Mouse (Mus musculus): ENCODE results near the gene 6030468B19Rik. TPM values are rescaled to one million over a fixed set of nuclear protein-coding genes. Genes with fewer than 3 reads are reported as not detected.

Gene 6030468B19Rik
- polyA plus RNA-seq, 1 experiment, result not detected

DNA sequence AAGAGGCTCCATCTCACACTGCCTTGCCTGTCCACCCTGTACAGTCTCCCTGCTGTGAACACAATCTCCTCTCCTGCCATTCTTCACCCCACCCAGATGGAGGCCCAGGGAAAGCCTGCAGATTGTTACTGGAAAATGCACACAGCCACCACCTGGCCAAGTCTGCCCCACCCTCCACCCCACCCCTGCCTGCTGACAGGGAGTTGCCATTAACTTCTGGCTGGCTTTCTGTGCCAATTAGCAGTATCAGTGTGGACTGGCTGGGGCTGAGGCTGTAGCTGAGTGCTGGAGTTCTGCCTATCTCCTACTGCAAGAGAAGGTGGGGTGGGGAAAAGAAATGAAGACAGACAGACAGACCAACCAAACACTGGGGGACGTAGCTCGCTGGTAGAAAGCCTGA, 41.1 kb downstream of the 6030468B19Rik start:
- H3K27ac ChIP-seq (ENCODE audit: insufficient read depth, low read depth, low read length), result no peak overlapping the region
- 96% methylated on average over 2 of the region's 2 CpGs for WGBS
- TF ChIP-seq CTCF (IDR thresholded peaks at IDR 0.05; ENCODE audit: insufficient read depth, low read depth, low read length) (no peak), POLR2A (IDR thresholded peaks at IDR 0.05; ENCODE audit: insufficient read depth, low read depth, low read length) (no peak)
- H3K4me3 ChIP-seq (ENCODE audit: insufficient read depth, low read depth, low read length), result no peak overlapping the region
- peaks cover 4% of the 10 kb centered on the region for H3K4me1 ChIP-seq (ENCODE audit: control insufficient read depth, insufficient read depth, low read length)

GRCm38 (mm10) chr11:117839021-117839420, 41.6 kb downstream of the 6030468B19Rik start:
- TF ChIP-seq CTCF (IDR thresholded peaks at IDR 0.05; ENCODE audit: insufficient read depth, low read depth, low read length), result no peak
- TF ChIP-seq POLR2A (IDR thresholded peaks at IDR 0.05; ENCODE audit: insufficient read depth, low read depth, low read length), result no peak

DNA sequence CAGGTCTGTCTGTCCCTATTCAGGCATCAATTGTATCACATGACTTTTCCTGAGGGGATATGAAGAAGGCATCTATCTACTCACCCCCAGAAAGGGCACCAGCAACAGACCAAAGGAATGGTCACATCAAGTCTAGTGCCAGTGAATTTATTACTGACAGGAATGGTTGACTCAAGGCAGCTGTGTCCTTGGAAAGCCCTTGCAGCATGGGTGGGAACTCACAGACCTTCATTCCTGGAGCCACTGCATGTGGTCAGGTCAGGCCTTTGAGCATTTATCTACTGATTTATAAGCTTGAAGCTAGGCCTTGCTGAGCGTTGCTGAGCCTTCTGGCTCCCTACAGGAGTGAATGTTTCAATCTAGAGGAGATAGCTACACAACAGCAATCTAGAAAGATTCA, 43.5 kb downstream of the 6030468B19Rik start:
- WGBS, result 71% methylated on average over 1 of the region's 1 CpGs
- no peak overlapping the region for H3K4me3 ChIP-seq (ENCODE audit: insufficient read depth, low read depth, low read length)
- H3K4me1 ChIP-seq (ENCODE audit: control insufficient read depth, insufficient read depth, low read length), result peaks cover 4% of the 10 kb centered on the region
- H3K27ac ChIP-seq (ENCODE audit: insufficient read depth, low read depth, low read length), result no peak overlapping the region
- TF ChIP-seq CTCF (IDR thresholded peaks at IDR 0.05; ENCODE audit: insufficient read depth, low read depth, low read length) (no peak), POLR2A (IDR thresholded peaks at IDR 0.05; ENCODE audit: insufficient read depth, low read depth, low read length) (no peak)

More at GRCm38 (mm10) chr11:117839021-117839420, 41.6 kb downstream of the 6030468B19Rik start:
- H3K27ac ChIP-seq (ENCODE audit: insufficient read depth, low read depth, low read length), result no peak overlapping the region
- WGBS, result 96% methylated on average over 1 of the region's 1 CpGs
- H3K4me3 ChIP-seq (ENCODE audit: insufficient read depth, low read depth, low read length), result no peak overlapping the region
- H3K4me1 ChIP-seq (ENCODE audit: control insufficient read depth, insufficient read depth, low read length), result peaks cover 4% of the 10 kb centered on the region

DNA sequence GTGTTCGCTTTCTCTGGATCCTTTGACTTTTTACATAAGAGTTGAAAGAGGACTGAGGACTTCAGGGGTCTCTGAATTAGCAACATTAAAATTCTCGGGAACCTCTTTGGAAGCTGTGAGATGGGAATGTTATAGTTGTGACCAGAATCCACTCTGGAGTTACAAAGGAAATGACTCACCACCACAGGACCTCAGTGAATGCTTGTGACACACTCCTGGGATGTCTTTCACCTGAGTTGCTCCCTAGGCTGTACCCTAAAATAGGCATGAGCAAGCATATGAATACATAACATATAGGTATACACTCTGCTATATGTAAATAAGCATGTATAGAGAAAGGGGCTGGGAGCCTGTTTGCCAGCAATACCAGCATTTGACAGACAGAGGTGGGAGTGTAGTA, 46.0 kb downstream of the 6030468B19Rik start:
- Histone ChIP-seq H3K4me3 (ENCODE audit: insufficient read depth, low read depth, low read length) (no peak overlapping the region), H3K27ac (ENCODE audit: insufficient read depth, low read depth, low read length) (no peak overlapping the region), H3K4me1 (ENCODE audit: control insufficient read depth, insufficient read depth, low read length) (peaks cover 7% of the 10 kb centered on the region; the same call in 1 of the 2 replicates)
- no peak for TF ChIP-seq POLR2A (IDR thresholded peaks at IDR 0.05; ENCODE audit: insufficient read depth, low read depth, low read length)
- TF ChIP-seq CTCF (IDR thresholded peaks at IDR 0.05; ENCODE audit: insufficient read depth, low read depth, low read length), result no peak
- WGBS, result 85% methylated on average over 2 of the region's 2 CpGs

DNA sequence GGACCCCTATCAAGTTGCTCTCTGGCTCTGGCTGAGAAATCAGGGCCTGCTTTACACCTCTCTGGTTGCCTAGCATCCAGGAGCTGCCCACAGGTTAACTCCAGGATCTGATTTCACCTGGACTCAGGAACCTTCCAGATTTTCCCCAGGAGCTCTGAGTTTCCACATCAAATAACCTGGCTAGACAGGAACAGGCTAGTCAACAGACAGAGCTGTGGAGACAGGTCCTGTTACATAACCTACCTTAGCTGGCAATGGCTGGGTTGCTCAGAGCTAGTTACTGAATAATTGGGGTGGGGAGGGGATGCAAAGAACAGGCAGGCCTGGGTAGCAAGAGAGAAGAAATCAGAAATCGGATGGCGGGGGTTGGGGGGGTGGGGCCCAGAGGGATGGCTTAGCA, 47.5 kb downstream of the 6030468B19Rik start:
- H3K27ac ChIP-seq (ENCODE audit: insufficient read depth, low read depth, low read length), result no peak overlapping the region
- WGBS, result 81% methylated on average over 2 of the region's 2 CpGs
- peaks cover 13% of the 10 kb centered on the region for H3K4me1 ChIP-seq (ENCODE audit: control insufficient read depth, insufficient read depth, low read length)
- H3K4me3 ChIP-seq (ENCODE audit: insufficient read depth, low read depth, low read length), result no peak overlapping the region
- no peak for TF ChIP-seq POLR2A (IDR thresholded peaks at IDR 0.05; ENCODE audit: insufficient read depth, low read depth, low read length)
- no peak for TF ChIP-seq CTCF (IDR thresholded peaks at IDR 0.05; ENCODE audit: insufficient read depth, low read depth, low read length)

GRCm38 (mm10) chr11:117845651-117846050, 48.2 kb downstream of the 6030468B19Rik start:
- 80% methylated on average over 2 of the region's 2 CpGs for WGBS
- TF ChIP-seq CTCF (IDR thresholded peaks at IDR 0.05; ENCODE audit: insufficient read depth, low read depth, low read length) (no peak), POLR2A (IDR thresholded peaks at IDR 0.05; ENCODE audit: insufficient read depth, low read depth, low read length) (no peak)
- Histone ChIP-seq H3K4me1 (ENCODE audit: control insufficient read depth, insufficient read depth, low read length) (peaks cover 13% of the 10 kb centered on the region), H3K4me3 (ENCODE audit: insufficient read depth, low read depth, low read length) (no peak overlapping the region), H3K27ac (ENCODE audit: insufficient read depth, low read depth, low read length) (no peak overlapping the region)

DNA sequence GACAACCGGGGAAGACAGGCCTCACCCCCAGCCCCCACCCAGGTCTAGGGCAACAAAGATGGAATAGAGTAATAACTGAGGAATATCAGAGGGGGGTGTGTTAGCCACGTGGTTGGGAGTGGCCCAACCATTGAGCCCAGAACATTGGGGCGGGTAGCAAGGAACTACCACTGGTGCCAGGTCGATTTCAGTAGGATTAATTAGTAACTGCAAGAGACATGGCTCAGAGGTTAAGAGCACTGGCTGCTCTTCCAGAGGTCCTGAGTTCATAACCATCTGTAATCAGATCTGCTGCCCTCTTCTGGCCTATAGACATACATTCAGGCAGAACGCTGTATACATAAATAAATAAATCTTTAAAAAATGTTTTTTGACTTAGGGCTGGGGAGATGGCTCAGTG, 49.2 kb downstream of the 6030468B19Rik start:
- Histone ChIP-seq H3K27ac (ENCODE audit: insufficient read depth, low read depth, low read length) (no peak overlapping the region), H3K4me1 (ENCODE audit: control insufficient read depth, insufficient read depth, low read length) (peaks cover 13% of the 10 kb centered on the region), H3K4me3 (ENCODE audit: insufficient read depth, low read depth, low read length) (no peak overlapping the region)
- TF ChIP-seq CTCF (IDR thresholded peaks at IDR 0.05; ENCODE audit: insufficient read depth, low read depth, low read length), result no peak
- 56% methylated on average over 5 of the region's 5 CpGs for WGBS

DNA sequence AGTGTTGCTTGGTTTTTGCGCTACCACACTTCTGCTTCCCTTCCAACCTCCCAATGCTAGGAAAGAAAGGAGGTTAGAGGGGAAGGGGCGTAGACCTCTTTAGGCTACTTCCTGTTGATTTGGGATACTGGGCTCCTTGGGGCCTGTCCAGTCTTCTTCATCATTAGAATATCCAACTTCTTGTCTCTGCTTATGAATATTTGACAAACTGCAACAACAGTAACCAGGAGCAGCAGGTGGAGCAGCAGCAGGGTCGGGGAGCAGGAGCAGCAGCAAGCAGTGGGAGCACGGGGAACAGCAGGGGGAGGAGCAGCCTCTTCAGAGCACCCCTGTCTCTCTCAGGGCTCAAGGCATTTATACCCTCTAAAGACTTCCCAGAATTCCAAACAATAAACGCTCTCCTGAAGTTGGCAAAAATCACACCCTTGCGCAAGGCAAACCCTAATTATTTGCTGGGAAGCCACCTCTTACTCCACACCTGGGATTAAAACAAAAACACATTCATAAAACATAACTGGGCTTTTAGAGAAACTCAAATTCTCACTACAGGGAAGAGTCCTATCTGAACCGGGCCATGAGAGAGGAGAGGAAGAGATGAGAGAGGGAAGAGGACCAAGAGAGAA, 50.2 kb downstream of the 6030468B19Rik start:
- TF ChIP-seq CTCF (IDR thresholded peaks at IDR 0.05; ENCODE audit: insufficient read depth, low read depth, low read length), result no peak
- TF ChIP-seq POLR2A (IDR thresholded peaks at IDR 0.05; ENCODE audit: insufficient read depth, low read depth, low read length), result no peak
- H3K4me1 ChIP-seq (ENCODE audit: control insufficient read depth, insufficient read depth, low read length), result peaks cover 13% of the 10 kb centered on the region
- no peak overlapping the region for H3K27ac ChIP-seq (ENCODE audit: insufficient read depth, low read depth, low read length)
- 71% methylated on average over 7 of the region's 7 CpGs for WGBS
- no peak overlapping the region for H3K4me3 ChIP-seq (ENCODE audit: insufficient read depth, low read depth, low read length)

GRCm38 (mm10) chr11:117848271-117848984, 51.0 kb downstream of the 6030468B19Rik start:
- WGBS, result 6% methylated on average over 19 of the region's 19 CpGs
- Histone ChIP-seq H3K27ac (ENCODE audit: insufficient read depth, low read depth, low read length) (peak overlapping the region; percentile 91), H3K4me1 (ENCODE audit: control insufficient read depth, insufficient read depth, low read length) (peaks cover 13% of the 10 kb centered on the region), H3K4me3 (ENCODE audit: insufficient read depth, low read depth, low read length) (peak overlapping the region; percentile 83)
- TF ChIP-seq POLR2A (IDR thresholded peaks at IDR 0.05; ENCODE audit: insufficient read depth, low read depth, low read length) (no peak), CTCF (IDR thresholded peaks at IDR 0.05; ENCODE audit: insufficient read depth, low read depth, low read length) (no peak)

Measured in olfactory bulb, adult 2 months (tissue).